Mouse (Mus musculus): ENCODE results near the gene Ulk2. TPM values are rescaled to one million over a fixed set of nuclear protein-coding genes. Genes with fewer than 3 reads are reported as not detected.
A peak's percentile ranks its signal among the peaks of the same experiment; 100 is the strongest.
"Not testable (repeated sequence)": the region's sequence is repeated elsewhere in the genome, so short reads cannot be mapped to it uniquely, and the experiment has no call there.

The Ulk2 gene
- polyA plus RNA-seq, 1 experiment from 2014 or later = 17.7 TPM

DNA sequence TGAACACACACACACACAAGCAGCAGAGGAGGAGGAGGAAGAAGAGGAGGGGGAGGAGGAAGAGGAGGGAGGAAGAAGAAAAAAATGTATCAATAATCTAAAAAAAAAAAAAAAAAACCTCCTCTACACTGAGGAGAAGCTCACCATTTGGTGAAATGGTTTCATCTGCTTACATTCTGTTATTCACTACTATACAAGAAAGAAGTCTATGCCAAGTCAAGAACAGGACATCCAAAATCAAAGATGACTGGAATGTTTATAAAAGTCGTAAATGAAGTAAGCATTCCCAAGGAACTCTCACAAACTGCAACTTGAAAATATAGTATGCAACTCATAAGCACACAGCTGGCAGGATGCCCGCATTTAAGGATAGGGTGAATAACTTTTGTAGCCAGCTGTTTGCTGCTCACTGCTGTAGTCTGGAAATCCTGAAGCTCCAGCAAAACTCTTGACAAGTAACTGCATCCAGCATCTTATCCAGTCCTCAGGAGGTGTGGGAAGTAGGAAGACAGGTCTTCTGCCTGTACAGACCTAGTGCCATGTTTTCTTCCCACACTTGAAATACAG is 46.2 kb downstream of the Ulk2 start:
- Histone ChIP-seq H3K4me1 (ENCODE audit: control insufficient read depth, insufficient read depth, low read length) (no peaks in the 10 kb centered on the region), H3K27ac (replicated peaks; ENCODE audit: low read depth, low read length) (no peak overlapping the region), H3K9ac (ENCODE audit: low read length) (no peak overlapping the region), H3K27me3 (ENCODE audit: control insufficient read depth, insufficient read depth, low read length) (no peaks in the 10 kb centered on the region), H3K4me2 (ENCODE audit: low read depth, severe bottlenecking) (no peak overlapping the region), H3K4me3 (ENCODE audit: low read depth, low read length) (no peak overlapping the region), H3K9me3 (ENCODE audit: control insufficient read depth, low read length) (no peaks in the 10 kb centered on the region), H3K36me3 (ENCODE audit: control insufficient read depth, insufficient read depth, low read length) (no peaks in the 10 kb centered on the region)
- ATAC-seq (ENCODE audit: insufficient number of reproducible peaks, low FRiP score, low TSS enrichment, low read depth) = no peak
- DNase-seq (ENCODE audit: low spot score) = no peak
- WGBS = 91% methylated on average over 2 of the region's 2 CpGs

DNA sequence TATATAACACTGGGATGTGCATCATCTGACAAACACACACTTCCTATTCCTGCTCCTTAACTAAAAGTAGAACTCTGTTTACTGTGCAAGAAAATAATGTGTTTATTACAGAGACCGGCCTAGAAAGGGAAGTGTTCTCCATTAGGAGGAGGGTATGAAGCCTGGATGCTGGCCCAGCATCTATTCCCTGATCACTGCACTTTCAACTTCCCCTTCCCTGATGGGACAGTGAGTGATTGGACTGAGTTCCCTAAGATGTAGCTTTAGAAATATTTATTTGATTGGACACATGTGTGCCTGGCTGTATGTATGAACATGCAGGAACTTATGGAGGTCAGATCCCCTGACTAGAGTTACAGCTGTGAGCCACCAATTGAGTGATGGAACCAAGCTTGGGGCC is 61.4 kb downstream of the Ulk2 start:
- H3K9me3 ChIP-seq (ENCODE audit: control insufficient read depth, low read length) = no peaks in the 10 kb centered on the region
- WGBS = 93% methylated on average over 1 of the region's 1 CpGs
- no peak for DNase-seq (ENCODE audit: low spot score)
- H3K4me2 ChIP-seq (ENCODE audit: low read depth, severe bottlenecking) = no peak overlapping the region
- ATAC-seq (ENCODE audit: insufficient number of reproducible peaks, low FRiP score, low TSS enrichment, low read depth) = no peak
- H3K9ac ChIP-seq (ENCODE audit: low read length) = no peak overlapping the region
- H3K4me1 ChIP-seq (ENCODE audit: control insufficient read depth, insufficient read depth, low read length) = no peaks in the 10 kb centered on the region
- H3K4me3 ChIP-seq (ENCODE audit: low read depth, low read length) = no peak overlapping the region
- 0 out of 2 replicates have a peak, but pooled peaks cover 3% of the 10 kb centered on the region for H3K36me3 ChIP-seq (ENCODE audit: control insufficient read depth, insufficient read depth, low read length)
- H3K27ac ChIP-seq (replicated peaks; ENCODE audit: low read depth, low read length) = no peak overlapping the region
- no peaks in the 10 kb centered on the region for H3K27me3 ChIP-seq (ENCODE audit: control insufficient read depth, insufficient read depth, low read length)

DNA sequence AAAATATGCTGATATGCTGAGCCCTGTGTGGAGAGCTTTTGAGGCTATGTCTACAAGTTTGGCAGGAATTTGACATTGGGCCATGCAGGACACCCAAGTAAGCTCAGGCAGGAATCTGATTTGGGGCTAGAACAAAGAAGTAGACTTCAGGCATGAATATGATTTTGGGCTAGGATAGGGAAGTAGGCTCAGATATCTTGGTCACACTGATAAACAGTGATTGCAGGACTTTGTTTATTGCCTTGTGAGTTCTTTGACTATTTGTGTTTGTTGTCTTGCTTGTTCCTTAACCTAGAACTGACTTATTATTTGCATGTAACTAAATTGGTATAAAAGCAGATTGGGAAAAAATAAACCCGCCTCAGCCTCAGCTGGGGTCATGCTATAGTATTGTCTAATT is 66.3 kb downstream of the Ulk2 start:
- ATAC-seq (ENCODE audit: insufficient number of reproducible peaks, low FRiP score, low TSS enrichment, low read depth) = no peak
- 94% methylated on average over 1 of the region's 1 CpGs for WGBS
- Histone ChIP-seq H3K4me3 (ENCODE audit: low read depth, low read length) (no peak overlapping the region), H3K4me1 (ENCODE audit: control insufficient read depth, insufficient read depth, low read length) (no peaks in the 10 kb centered on the region), H3K36me3 (ENCODE audit: control insufficient read depth, insufficient read depth, low read length) (0 out of 2 replicates have a peak, but pooled peaks cover 3% of the 10 kb centered on the region), H3K9me3 (ENCODE audit: control insufficient read depth, low read length) (no peaks in the 10 kb centered on the region), H3K4me2 (ENCODE audit: low read depth, severe bottlenecking) (no peak overlapping the region), H3K9ac (ENCODE audit: low read length) (no peak overlapping the region), H3K27me3 (ENCODE audit: control insufficient read depth, insufficient read depth, low read length) (no peaks in the 10 kb centered on the region), H3K27ac (replicated peaks; ENCODE audit: low read depth, low read length) (no peak overlapping the region)
- DNase-seq (ENCODE audit: low spot score) = no peak

DNA sequence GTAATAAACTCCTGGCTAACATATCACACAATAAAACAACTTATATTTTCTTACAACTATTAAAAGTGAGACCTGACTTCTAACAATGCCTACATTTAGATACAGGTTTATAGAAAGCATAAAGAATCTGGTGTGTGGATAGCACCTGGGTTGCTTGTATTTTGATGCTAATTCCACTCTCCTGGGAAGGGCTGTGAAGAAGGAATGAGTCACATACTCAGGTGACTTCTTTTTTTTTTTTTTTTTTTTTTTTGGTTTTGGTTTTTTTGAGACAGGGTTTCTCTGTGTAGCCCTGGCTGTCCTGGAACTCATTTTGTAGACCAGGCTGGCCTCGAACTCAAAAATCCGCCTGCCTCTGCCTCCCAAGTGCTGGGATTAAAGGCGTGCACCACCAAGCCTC is 72.3 kb downstream of the Ulk2 start:
- 96% methylated on average over 3 of the region's 3 CpGs for WGBS

DNA sequence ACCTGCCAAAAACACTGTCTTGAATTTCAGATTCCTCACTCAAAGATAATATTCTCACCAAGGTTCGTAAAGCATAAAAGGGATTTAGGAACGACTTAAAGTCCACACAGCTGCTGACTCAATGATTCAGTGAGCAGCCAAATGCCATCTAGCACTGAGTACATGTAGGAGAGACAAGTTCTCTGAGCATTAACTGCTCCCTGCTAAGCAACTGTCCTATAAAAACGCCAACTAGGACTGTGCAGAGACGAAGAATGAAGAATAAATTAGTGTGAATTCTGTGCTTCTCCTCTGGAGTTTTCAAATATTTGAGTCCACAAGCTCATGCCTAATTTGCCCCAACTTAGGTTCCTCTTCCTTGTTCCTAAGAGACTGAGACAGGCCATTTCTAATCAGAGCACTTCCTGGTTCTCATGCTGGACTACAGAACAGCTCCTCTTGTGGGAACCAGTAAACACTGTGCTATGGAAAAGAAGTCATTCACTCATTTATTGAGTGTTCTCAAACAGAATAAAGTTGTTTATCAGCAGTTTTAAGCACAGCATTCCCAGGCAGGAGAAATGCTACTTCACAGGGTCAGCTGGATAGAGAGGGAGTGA is 80.2 kb downstream of the Ulk2 start:
- no peaks in the 10 kb centered on the region for H3K4me1 ChIP-seq (ENCODE audit: control insufficient read depth, insufficient read depth, low read length)
- WGBS = 85% methylated on average over 4 of the region's 4 CpGs
- no peak overlapping the region for H3K9ac ChIP-seq (ENCODE audit: low read length)
- no peak overlapping the region for H3K4me3 ChIP-seq (ENCODE audit: low read depth, low read length)
- H3K27me3 ChIP-seq (ENCODE audit: control insufficient read depth, insufficient read depth, low read length) = no peaks in the 10 kb centered on the region
- H3K36me3 ChIP-seq (ENCODE audit: control insufficient read depth, insufficient read depth, low read length) = no peaks in the 10 kb centered on the region
- no peak overlapping the region for H3K4me2 ChIP-seq (ENCODE audit: low read depth, severe bottlenecking)
- H3K27ac ChIP-seq (replicated peaks; ENCODE audit: low read depth, low read length) = no peak overlapping the region
- H3K9me3 ChIP-seq (ENCODE audit: control insufficient read depth, low read length) = no peaks in the 10 kb centered on the region
- DNase-seq (ENCODE audit: low spot score) (no peak), ATAC-seq (ENCODE audit: insufficient number of reproducible peaks, low FRiP score, low TSS enrichment, low read depth) (no peak)

More for the DNA sequence above, 72.3 kb downstream of the Ulk2 start:
- not testable (repeated sequence) for H3K4me3 ChIP-seq (ENCODE audit: low read depth, low read length); H3K9ac ChIP-seq (ENCODE audit: low read length); H3K9me3 ChIP-seq (ENCODE audit: control insufficient read depth, low read length); ATAC-seq (ENCODE audit: insufficient number of reproducible peaks, low FRiP score, low TSS enrichment, low read depth); H3K4me1 ChIP-seq (ENCODE audit: control insufficient read depth, insufficient read depth, low read length); H3K27me3 ChIP-seq (ENCODE audit: control insufficient read depth, insufficient read depth, low read length); H3K27ac ChIP-seq (replicated peaks; ENCODE audit: low read depth, low read length); DNase-seq (ENCODE audit: low spot score); H3K4me2 ChIP-seq (ENCODE audit: low read depth, severe bottlenecking); H3K36me3 ChIP-seq (ENCODE audit: control insufficient read depth, insufficient read depth, low read length)

DNA sequence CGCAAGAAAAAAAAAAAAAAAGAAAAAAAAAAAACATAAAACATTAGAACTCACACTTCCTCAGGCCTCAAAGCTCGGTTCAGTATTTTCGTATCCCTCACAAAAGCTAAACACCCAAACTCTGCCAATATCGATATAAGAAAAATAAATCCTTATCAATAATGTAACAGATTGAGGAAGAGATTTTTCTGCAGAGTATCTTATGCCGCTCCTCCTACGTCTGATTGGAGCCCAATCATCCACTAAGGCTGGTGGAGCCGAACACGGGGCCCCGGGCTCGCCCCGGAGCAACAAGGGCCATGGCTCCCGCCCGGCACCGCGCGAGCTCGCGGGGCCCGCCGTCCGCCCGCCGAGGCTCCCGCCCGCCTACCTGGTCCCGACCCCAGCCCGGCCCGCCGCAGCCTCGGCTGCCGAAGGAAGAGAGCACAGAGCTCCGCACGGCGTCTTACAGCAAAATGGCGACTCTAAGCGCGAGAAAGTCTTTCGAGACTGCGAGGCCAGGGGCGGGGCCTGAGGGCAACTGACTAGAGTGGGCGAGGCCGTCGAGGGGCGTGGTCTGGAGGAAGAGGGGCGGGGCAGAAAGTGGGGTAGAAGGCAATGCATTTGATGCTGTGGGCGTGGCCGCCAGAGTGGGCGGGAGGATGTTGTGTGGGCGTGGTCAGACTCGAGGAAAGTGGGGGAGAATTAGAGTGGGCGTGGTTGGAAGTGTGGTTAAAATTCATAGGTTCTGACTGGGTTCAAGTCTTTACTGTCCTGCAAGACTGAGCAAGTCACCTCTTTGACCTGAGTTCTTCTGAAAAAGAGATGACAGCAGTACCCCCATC is 93.1 kb downstream of the Ulk2 start, which contains the start of gene Prpsap2:
Prpsap2 (minus strand) TSS at position 505 of the 824 bp plus-strand sequence.
- peak; percentile 90 for ATAC-seq (ENCODE audit: insufficient number of reproducible peaks, low FRiP score, low TSS enrichment, low read depth)
- H3K9me3 ChIP-seq (ENCODE audit: control insufficient read depth, low read length) = no peaks in the 10 kb centered on the region

DNA sequence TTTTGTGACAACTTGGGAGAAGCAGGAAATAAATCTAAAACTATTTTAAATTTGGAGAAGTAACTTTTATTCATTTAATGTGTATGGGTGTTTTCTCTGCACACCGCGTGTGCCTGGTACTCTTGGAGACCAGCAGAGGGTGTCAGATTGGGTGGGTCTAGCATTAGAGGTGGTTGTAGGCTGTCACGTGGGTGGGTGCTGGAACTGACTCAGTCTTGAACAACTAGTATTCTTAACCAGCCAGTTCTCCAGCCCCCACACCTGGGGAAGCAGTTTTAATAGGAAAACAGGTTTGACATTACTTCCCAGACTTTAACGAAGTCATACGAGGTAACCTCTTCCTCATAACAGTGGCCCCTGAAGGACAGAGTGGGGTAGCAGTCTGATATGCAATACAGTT is 94.4 kb downstream of the Ulk2 start:
- DNase-seq (ENCODE audit: low spot score) (no peak), ATAC-seq (ENCODE audit: insufficient number of reproducible peaks, low FRiP score, low TSS enrichment, low read depth) (no peak)
- WGBS = 77% methylated on average over 5 of the region's 5 CpGs
- Histone ChIP-seq H3K4me3 (ENCODE audit: low read depth, low read length) (no peak overlapping the region), H3K4me1 (ENCODE audit: control insufficient read depth, insufficient read depth, low read length) (no peaks in the 10 kb centered on the region), H3K27me3 (ENCODE audit: control insufficient read depth, insufficient read depth, low read length) (no peaks in the 10 kb centered on the region), H3K27ac (replicated peaks; ENCODE audit: low read depth, low read length) (no peak overlapping the region), H3K9me3 (ENCODE audit: control insufficient read depth, low read length) (no peaks in the 10 kb centered on the region), H3K9ac (ENCODE audit: low read length) (no peak overlapping the region), H3K36me3 (ENCODE audit: control insufficient read depth, insufficient read depth, low read length) (peaks cover 3% of the 10 kb centered on the region; the same call in 1 of the 2 replicates), H3K4me2 (ENCODE audit: low read depth, severe bottlenecking) (peak overlapping the region; percentile 39)

More for the DNA sequence above, 93.1 kb downstream of the Ulk2 start, which contains the start of gene Prpsap2:
- H3K36me3 ChIP-seq (ENCODE audit: control insufficient read depth, insufficient read depth, low read length) = no peaks in the 10 kb centered on the region
- H3K4me2 ChIP-seq (ENCODE audit: low read depth, severe bottlenecking) = peak within 1 kb of the TSS; percentile 39
- H3K27ac ChIP-seq (replicated peaks; ENCODE audit: low read depth, low read length) = peak within 1 kb of the TSS; percentile 64
- peak; percentile 100 for DNase-seq (ENCODE audit: low spot score)
- no peaks in the 10 kb centered on the region for H3K4me1 ChIP-seq (ENCODE audit: control insufficient read depth, insufficient read depth, low read length)
- no peaks in the 10 kb centered on the region for H3K27me3 ChIP-seq (ENCODE audit: control insufficient read depth, insufficient read depth, low read length)
- H3K4me3 ChIP-seq (ENCODE audit: low read depth, low read length) = peak within 1 kb of the TSS; percentile 45
- peak within 1 kb of the TSS; percentile 84 for H3K9ac ChIP-seq (ENCODE audit: low read length)
- WGBS = under 1% methylated on average over 45 of the region's 51 CpGs

DNA sequence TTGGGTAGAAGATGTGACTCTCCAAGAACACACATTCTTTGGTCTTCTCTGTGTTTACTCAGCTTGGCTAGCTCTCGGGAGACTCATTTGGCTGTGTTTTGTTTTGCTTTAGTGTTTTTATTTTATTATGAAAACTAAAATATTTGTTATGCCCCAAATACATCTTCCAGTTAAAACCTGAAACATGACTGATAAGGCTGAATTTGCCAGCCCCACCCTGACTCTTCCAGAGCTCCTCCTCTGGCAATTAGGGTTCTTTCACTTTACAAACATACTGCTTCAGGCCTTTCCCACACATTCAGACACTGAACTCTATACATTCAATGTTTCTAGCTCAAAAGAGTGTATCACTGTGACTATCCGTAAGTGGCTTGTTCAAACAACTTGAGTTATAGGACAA is 97.7 kb downstream of the Ulk2 start:
- DNase-seq (ENCODE audit: low spot score) (no peak), ATAC-seq (ENCODE audit: insufficient number of reproducible peaks, low FRiP score, low TSS enrichment, low read depth) (no peak)
- WGBS = 90% methylated on average over 2 of the region's 2 CpGs
- Histone ChIP-seq H3K9me3 (ENCODE audit: control insufficient read depth, low read length) (no peaks in the 10 kb centered on the region), H3K4me3 (ENCODE audit: low read depth, low read length) (no peak overlapping the region), H3K27ac (replicated peaks; ENCODE audit: low read depth, low read length) (no peak overlapping the region), H3K4me1 (ENCODE audit: control insufficient read depth, insufficient read depth, low read length) (no peaks in the 10 kb centered on the region), H3K27me3 (ENCODE audit: control insufficient read depth, insufficient read depth, low read length) (no peaks in the 10 kb centered on the region), H3K4me2 (ENCODE audit: low read depth, severe bottlenecking) (no peak overlapping the region), H3K9ac (ENCODE audit: low read length) (no peak overlapping the region), H3K36me3 (ENCODE audit: control insufficient read depth, insufficient read depth, low read length) (peaks cover 5% of the 10 kb centered on the region)
